Mouse (Mus musculus) urinary bladder, postnatal 4 days (tissue): ENCODE results near the gene Clp1.

Experiments used
- DNase-seq, 2 experiments: peaks; one replicate each; pipeline ENCODE4 v3.0.0; 2021 to 2022; ENCODE audit warnings: low spot score in 2 of 2

The Clp1 gene

GRCm38 (mm10) chr2:84727172-84727858, at the start of gene Clp1:
Gene Clp1 (minus strand): TSS chr2:84727350.
- DNase-seq = peak; percentile 90 to 95

GRCm38 (mm10) chr2:84775665-84776064, 48.5 kb upstream of the Clp1 start:
- DNase-seq = no peak

- no peak for DNase-seq
These were observed 48.1 kb upstream of the Clp1 start, which contains the start of gene Serping1 for GRCm38 (mm10) chr2:84775241-84775640. Gene Serping1 (minus strand): TSS chr2:84775444.

- DNase-seq = peak; percentile 79 to 81
These were observed 47.6 kb upstream of the Clp1 start for GRCm38 (mm10) chr2:84774751-84775150.

GRCm38 (mm10) chr2:84773195-84773594, 46.0 kb upstream of the Clp1 start:
- DNase-seq = no peak

GRCm38 (mm10) chr2:84772454-84772853, 45.3 kb upstream of the Clp1 start:
- no peak for DNase-seq

GRCm38 (mm10) chr2:84770501-84770900, 43.4 kb upstream of the Clp1 start:
- no peak for DNase-seq

GRCm38 (mm10) chr2:84762818-84763217, 35.7 kb upstream of the Clp1 start:
- no peak for DNase-seq

- no peak for DNase-seq
These were observed 35.1 kb upstream of the Clp1 start for GRCm38 (mm10) chr2:84762295-84762694.

- DNase-seq = no peak
These were observed 34.7 kb upstream of the Clp1 start for GRCm38 (mm10) chr2:84761840-84762239.

GRCm38 (mm10) chr2:84761309-84761708, 34.2 kb upstream of the Clp1 start:
- DNase-seq = no peak

- DNase-seq = no peak
These were observed 33.6 kb upstream of the Clp1 start for GRCm38 (mm10) chr2:84760777-84761176.

GRCm38 (mm10) chr2:84758542-84759127, 31.5 kb upstream of the Clp1 start:
- no peak for DNase-seq

- no peak for DNase-seq
These were observed 30.0 kb upstream of the Clp1 start for GRCm38 (mm10) chr2:84757026-84757682.

- DNase-seq = no peak
These were observed 29.1 kb upstream of the Clp1 start for GRCm38 (mm10) chr2:84756245-84756644.

GRCm38 (mm10) chr2:84750115-84750514, 23.0 kb upstream of the Clp1 start:
- no peak for DNase-seq

GRCm38 (mm10) chr2:84744126-84744525, 17.0 kb upstream of the Clp1 start:
- DNase-seq = no peak

- DNase-seq = peak; percentile 79 to 83
These were observed 16.4 kb upstream of the Clp1 start, which contains the start of gene Gm19426 for GRCm38 (mm10) chr2:84743561-84743960. Gene Gm19426 (minus strand): TSS chr2:84743655.

GRCm38 (mm10) chr2:84742451-84743283, 15.5 kb upstream of the Clp1 start:
- peak in 1 of 2 experiments; percentile 39 for DNase-seq

GRCm38 (mm10) chr2:84741841-84742450, 14.8 kb upstream of the Clp1 start:
- no peak for DNase-seq

GRCm38 (mm10) chr2:84740608-84741333, 13.6 kb upstream of the Clp1 start:
- DNase-seq = no peak
